Mouse (Mus musculus) C2C12 (cell line): Measurements from ENCODE around the gene Aknad1. TPM values are rescaled to one million over a fixed set of nuclear protein-coding genes. Genes with fewer than 3 reads are reported as not detected.

ENCODE experiments used
- H3K27me3 ChIP-seq: one replicate; pipeline ENCODE4 v1.6.1; 2011; ENCODE audit not compliant: control insufficient read depth, insufficient read depth, insufficient read length
- H3K36me3 ChIP-seq: one replicate; pipeline ENCODE4 v1.6.1; 2011; ENCODE audit not compliant: control insufficient read depth, insufficient read depth
- H3K4me3 ChIP-seq: one replicate; pipeline ENCODE4 v1.5.1; 2011; ENCODE audit warnings: mild to moderate bottlenecking, control low read depth; ENCODE audit not compliant: poor library complexity, insufficient read depth, severe bottlenecking
- H3K79me2 ChIP-seq: one replicate; pipeline ENCODE4 v1.6.1; 2011; ENCODE audit not compliant: control insufficient read depth, insufficient read depth
- H3K79me3 ChIP-seq: one replicate; pipeline ENCODE4 v1.6.1; 2011; ENCODE audit warnings: low read depth, control low read depth
- H3ac ChIP-seq: one replicate; pipeline ENCODE3; 2011; ENCODE audit warnings: low read depth; ENCODE audit not compliant: control insufficient read depth, insufficient read length
- CEBPB ChIP-seq: IDR thresholded peaks from one replicate; pipeline ENCODE4 v1.6.1; 2011; ENCODE audit warnings: low read depth, mild to moderate bottlenecking, control low read depth, moderate library complexity
- CTCF ChIP-seq: IDR thresholded peaks from one replicate; pipeline ENCODE4 v1.5.1; 2011; ENCODE audit not compliant: control insufficient read depth, insufficient read depth, insufficient read length
- FOSL1 ChIP-seq: IDR thresholded peaks from one replicate; pipeline ENCODE4 v1.8.0; 2011; ENCODE audit warnings: mild to moderate bottlenecking, low read length; ENCODE audit not compliant: poor library complexity, insufficient read depth, severe bottlenecking
- MAX ChIP-seq: IDR thresholded peaks from one replicate; pipeline ENCODE4 v1.6.1; 2011; ENCODE audit warnings: mild to moderate bottlenecking, control low read depth
- MYOD1 ChIP-seq: IDR thresholded peaks from one replicate; pipeline ENCODE4 v1.6.1; 2011; ENCODE audit warnings: low read depth; ENCODE audit not compliant: control insufficient read depth, insufficient read length
- MYOG ChIP-seq: IDR thresholded peaks from one replicate; pipeline ENCODE4 v1.6.1; 2011; ENCODE audit not compliant: control insufficient read depth, insufficient read length; ENCODE audit errors: extremely low read depth
- USF1 ChIP-seq: IDR thresholded peaks from one replicate; pipeline ENCODE4 v1.6.1; 2011; ENCODE audit warnings: low read depth, mild to moderate bottlenecking, control low read depth, moderate library complexity
- polyA plus RNA-seq: library from polyadenylated mRNA; unstranded; fragments of >200 nt; fragmentation: generic; extraction: Trizol; gene quantifications from one replicate; pipeline ENCODE4 v1.2.1, GENCODE M21; 2012; ENCODE audit warnings: missing spikeins

The Aknad1 gene
- polyA plus RNA-seq, 1 experiment = 0.20 TPM

- no peak for TF ChIP-seq USF1
- TF ChIP-seq MAX = no peak
- no peak for TF ChIP-seq MYOD1
- no peak for TF ChIP-seq CTCF
- no peak for TF ChIP-seq FOSL1
- TF ChIP-seq MYOG = no peak
- TF ChIP-seq CEBPB = no peak
Measured at GRCm38 (mm10) chr3:108781884-108782270, 42.4 kb downstream of the Aknad1 start.

GRCm38 (mm10) chr3:108782364-108782895, 43.0 kb downstream of the Aknad1 start:
- no peaks in the 10 kb centered on the region for H3K36me3 ChIP-seq
- H3K4me3 ChIP-seq = no peak overlapping the region
- TF ChIP-seq MAX (no peak), USF1 (no peak)
- H3K79me3 ChIP-seq = no peaks in the 10 kb centered on the region
- no peaks in the 10 kb centered on the region for H3K27me3 ChIP-seq
- no peak overlapping the region for H3ac ChIP-seq
- H3K79me2 ChIP-seq = no peaks in the 10 kb centered on the region

More at GRCm38 (mm10) chr3:108781884-108782270, 42.4 kb downstream of the Aknad1 start:
- H3K36me3 ChIP-seq = no peaks in the 10 kb centered on the region
- H3K79me2 ChIP-seq = no peaks in the 10 kb centered on the region
- no peak overlapping the region for H3K4me3 ChIP-seq
- no peaks in the 10 kb centered on the region for H3K79me3 ChIP-seq
- H3ac ChIP-seq = no peak overlapping the region
- no peaks in the 10 kb centered on the region for H3K27me3 ChIP-seq

GRCm38 (mm10) chr3:108786520-108786919, 47.1 kb downstream of the Aknad1 start:
- peaks cover 1% of the 10 kb centered on the region for H3K36me3 ChIP-seq
- no peak for TF ChIP-seq CTCF

GRCm38 (mm10) chr3:108787754-108788454, 48.4 kb downstream of the Aknad1 start:
- Histone ChIP-seq H3K79me3 (no peaks in the 10 kb centered on the region), H3K36me3 (peaks cover 13% of the 10 kb centered on the region), H3K79me2 (no peaks in the 10 kb centered on the region), H3K4me3 (no peak overlapping the region), H3ac (no peak overlapping the region), H3K27me3 (no peaks in the 10 kb centered on the region)
- TF ChIP-seq USF1 (no peak), CEBPB (no peak), MYOG (no peak), MAX (no peak), MYOD1 (no peak), FOSL1 (no peak), CTCF (no peak)

More at GRCm38 (mm10) chr3:108786520-108786919, 47.1 kb downstream of the Aknad1 start:
- Histone ChIP-seq H3K27me3 (no peaks in the 10 kb centered on the region), H3K79me2 (no peaks in the 10 kb centered on the region), H3ac (no peak overlapping the region), H3K4me3 (no peak overlapping the region), H3K79me3 (no peaks in the 10 kb centered on the region)

- Histone ChIP-seq H3K79me3 (no peaks in the 10 kb centered on the region), H3ac (no peak overlapping the region), H3K79me2 (no peaks in the 10 kb centered on the region), H3K4me3 (no peak overlapping the region), H3K36me3 (peaks cover 16% of the 10 kb centered on the region), H3K27me3 (no peaks in the 10 kb centered on the region)
- TF ChIP-seq FOSL1 (no peak), MYOG (no peak), MYOD1 (no peak), USF1 (no peak), CEBPB (no peak)
Measured at GRCm38 (mm10) chr3:108788455-108788794, 49.0 kb downstream of the Aknad1 start.

- TF ChIP-seq MAX (no peak), MYOG (no peak), CTCF (no peak), USF1 (no peak), MYOD1 (no peak), FOSL1 (no peak), CEBPB (no peak)
- Histone ChIP-seq H3K27me3 (no peaks in the 10 kb centered on the region), H3K79me2 (no peaks in the 10 kb centered on the region), H3K79me3 (no peaks in the 10 kb centered on the region), H3K4me3 (no peak overlapping the region), H3K36me3 (peaks cover 24% of the 10 kb centered on the region), H3ac (no peak overlapping the region)
Measured at GRCm38 (mm10) chr3:108789299-108789698, 49.8 kb downstream of the Aknad1 start.
